Mouse (Mus musculus) heart, postnatal 36 days (tissue): ENCODE results near the gene Fcrl5. TPM values are rescaled to one million over a fixed set of nuclear protein-coding genes. Genes with fewer than 3 reads are reported as not detected.

Experiments
- DNase-seq, 2 experiments: peaks; one replicate each; pipeline ENCODE4 v3.0.0; 2021 to 2022
- intact Hi-C: fragments of 180-260 bp; cut with DNase I; formaldehyde crosslinking; loops from one replicate; pipeline ENCODE4 v1.15.1; 2025
- total RNA-seq, 2 experiments: library from RNA; stranded (reverse); gene quantifications; 2 replicates each; pipeline ENCODE4 v1.2.3; 2021

The Fcrl5 gene
- total RNA-seq, 2 experiments from 2014 or later: not detected

DNA sequence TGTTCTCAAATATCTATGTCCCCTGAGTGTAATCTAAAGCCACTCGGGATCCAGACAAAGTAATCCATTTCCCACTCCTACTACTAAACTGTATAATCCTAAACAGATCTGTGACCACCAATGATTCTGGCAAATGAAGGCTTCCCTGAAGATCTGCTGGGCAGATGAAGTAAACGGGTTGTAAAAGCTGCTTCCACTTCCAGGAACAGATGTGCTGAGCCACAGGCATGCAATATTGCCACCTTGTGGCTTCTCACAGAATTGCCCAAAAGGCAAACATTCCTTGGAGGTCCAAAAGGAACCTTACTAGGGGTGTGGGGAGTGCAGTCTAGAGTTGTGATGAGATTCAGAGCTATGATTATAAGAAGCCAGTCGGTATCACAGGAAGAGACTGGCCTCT lies 63.5 kb downstream of the Fcrl5 start:
- intact Hi-C loops: loop anchor here (1.0 to 2.0 kb wide), 2 partner anchors 88 to 176 kb away; no protein-coding TSS in a partner anchor
- peak; percentile 73 to 76 for DNase-seq

DNA sequence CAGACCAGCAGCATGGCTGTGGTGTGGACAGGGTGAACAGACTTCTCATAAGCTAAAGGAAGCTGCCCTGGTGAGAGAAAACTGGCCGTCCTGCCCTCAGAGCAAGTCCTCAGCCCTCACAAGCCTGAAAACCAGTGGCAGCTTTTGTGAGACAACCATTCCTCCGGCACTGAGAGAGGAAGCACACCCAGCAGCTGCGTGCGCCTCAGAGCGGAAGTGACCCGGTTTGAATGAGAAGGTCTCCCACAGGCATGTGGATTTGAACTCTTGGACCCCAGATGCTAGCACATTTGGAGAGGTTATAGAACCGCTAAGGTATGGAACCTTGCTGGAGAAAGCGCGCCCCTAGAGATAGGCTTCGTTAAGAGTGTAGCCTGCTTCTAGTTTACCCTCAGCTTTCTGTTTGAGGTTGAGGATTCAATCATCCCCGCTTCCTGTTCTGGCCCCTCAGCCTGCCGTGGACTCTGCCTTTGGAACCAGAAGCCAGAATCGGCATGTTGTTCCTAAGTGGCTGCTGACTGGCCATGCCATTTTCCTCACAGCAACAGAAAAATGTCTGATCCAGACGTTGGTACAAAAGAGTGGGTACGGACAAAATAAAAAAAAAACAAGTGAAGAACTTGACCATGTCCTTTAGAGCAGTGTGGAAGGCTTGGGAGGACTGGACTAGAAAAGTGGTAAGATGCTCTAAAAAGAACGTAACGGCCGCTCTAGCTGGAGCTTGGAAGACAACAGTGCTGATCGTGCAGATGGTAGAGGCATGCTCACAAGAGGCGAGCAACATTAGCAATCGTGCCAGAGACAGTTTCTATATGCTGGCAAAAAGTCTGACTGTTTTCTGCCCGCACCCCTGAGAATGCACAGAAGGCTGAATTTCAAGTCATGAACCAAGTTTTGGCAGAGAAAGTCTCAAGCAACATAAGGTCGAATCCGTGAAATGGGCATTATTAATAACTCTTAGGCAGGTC lies 64.8 kb downstream of the Fcrl5 start:
- intact Hi-C loops: loop anchor here (5.0 kb wide), 1 partner anchor 413 kb away; no protein-coding TSS in a partner anchor
- no peak for DNase-seq

DNA sequence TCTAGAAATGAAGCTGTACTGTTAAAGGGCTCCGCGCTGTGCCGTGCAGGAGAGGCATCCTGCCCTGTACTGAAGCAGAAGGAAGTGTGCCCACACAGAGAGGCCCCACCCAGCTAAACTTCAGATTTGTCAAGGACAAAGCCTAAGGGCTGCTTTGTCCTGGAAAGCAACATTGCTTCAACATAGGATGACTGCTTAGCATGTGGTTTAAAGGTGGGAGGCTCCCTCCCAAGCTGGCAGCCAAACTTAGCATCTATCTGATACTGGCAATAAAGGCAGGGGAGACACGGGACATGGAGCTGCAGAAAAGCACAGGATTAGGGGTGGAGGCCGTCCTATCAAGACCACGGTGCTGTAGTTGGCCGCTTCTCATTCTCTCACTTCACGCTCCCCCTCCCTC lies 65.6 kb downstream of the Fcrl5 start:
- intact Hi-C loops: loop anchor here (5.0 kb wide), 1 partner anchor 414 kb away; no protein-coding TSS in a partner anchor
- no peak for DNase-seq

DNA sequence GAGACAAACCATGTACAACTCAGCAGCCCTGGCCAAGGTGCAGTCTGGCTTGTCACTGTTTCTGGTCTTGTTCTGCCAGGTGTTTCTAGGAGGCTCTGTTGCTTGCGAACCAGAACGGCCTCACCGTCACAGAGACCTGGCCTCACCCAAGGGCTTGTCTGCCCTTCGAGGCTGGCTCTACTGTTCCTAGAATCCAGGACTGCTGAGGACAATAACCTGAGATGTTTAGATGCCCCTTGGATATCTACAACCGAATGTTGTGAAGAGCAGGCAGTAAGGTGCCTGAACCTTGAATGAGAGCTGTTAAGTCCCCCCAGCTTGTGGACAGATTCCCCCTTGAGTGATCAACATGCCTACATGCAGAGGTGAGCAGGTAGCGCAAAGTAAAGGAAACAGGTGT lies 67.2 kb downstream of the Fcrl5 start:
- DNase-seq: no peak
- intact Hi-C loops: loop anchor here (1.0 to 5.0 kb wide), 2 partner anchors 259 to 415 kb away; no protein-coding TSS in a partner anchor

DNA sequence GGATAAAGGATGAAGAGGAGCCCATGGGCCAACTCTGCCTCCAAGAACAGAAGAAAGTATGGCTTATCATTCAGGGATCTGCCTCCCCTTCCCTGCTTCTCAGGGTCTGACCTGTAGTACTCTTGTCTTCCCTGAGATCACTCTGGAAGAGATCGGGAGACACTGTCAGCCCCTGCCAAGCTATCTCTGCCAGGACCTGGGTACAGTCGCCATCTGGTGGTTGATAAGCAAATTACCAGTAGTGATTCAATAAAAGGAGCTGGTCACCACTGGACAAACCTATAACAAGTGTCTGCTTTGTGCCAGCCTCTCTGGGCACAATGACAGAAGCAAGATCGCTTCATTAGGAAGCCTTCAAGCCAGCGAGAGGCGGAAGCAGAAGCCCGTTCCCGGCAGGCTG lies 68.8 kb downstream of the Fcrl5 start:
- no peak for DNase-seq
- intact Hi-C loops: loop anchor here (2.0 to 5.0 kb wide), 2 partner anchors 417 to 474 kb away; no protein-coding TSS in a partner anchor

DNA sequence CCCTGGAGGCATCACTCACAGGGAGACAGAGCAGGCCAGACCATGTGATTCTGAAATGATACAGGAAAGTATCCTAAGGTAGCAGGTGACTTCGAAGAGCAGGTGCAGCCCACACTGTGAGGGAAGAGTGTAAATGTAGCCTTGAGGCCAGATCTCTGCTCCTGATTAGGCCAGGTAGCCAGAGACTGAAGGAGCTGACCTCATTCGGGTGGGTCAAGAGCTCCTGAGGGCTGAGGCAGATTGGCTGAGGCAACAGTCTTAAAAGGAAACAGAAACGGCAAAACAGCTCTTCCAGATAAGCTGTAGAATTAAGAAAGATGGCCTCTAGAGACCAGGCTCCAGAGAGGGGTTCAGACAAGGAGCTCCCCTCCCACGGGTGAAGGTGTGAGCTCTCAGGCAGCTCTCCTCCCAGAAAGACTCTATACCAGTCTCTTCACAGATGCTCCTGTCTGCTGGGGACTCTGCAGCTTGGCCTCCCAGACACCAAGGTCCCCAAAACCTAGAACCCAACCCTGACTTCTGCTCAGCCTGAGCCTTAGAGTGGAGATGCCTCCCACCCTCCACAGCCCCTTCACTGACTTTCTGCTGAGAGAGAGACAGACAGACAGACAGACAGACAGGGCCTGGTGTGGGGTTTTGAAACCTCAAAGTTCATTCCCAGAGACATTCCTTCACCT lies 69.3 kb downstream of the Fcrl5 start:
- DNase-seq: no peak
- intact Hi-C loops: loop anchor here (2.0 to 5.0 kb wide), 2 partner anchors 418 to 474 kb away; no protein-coding TSS in a partner anchor

DNA sequence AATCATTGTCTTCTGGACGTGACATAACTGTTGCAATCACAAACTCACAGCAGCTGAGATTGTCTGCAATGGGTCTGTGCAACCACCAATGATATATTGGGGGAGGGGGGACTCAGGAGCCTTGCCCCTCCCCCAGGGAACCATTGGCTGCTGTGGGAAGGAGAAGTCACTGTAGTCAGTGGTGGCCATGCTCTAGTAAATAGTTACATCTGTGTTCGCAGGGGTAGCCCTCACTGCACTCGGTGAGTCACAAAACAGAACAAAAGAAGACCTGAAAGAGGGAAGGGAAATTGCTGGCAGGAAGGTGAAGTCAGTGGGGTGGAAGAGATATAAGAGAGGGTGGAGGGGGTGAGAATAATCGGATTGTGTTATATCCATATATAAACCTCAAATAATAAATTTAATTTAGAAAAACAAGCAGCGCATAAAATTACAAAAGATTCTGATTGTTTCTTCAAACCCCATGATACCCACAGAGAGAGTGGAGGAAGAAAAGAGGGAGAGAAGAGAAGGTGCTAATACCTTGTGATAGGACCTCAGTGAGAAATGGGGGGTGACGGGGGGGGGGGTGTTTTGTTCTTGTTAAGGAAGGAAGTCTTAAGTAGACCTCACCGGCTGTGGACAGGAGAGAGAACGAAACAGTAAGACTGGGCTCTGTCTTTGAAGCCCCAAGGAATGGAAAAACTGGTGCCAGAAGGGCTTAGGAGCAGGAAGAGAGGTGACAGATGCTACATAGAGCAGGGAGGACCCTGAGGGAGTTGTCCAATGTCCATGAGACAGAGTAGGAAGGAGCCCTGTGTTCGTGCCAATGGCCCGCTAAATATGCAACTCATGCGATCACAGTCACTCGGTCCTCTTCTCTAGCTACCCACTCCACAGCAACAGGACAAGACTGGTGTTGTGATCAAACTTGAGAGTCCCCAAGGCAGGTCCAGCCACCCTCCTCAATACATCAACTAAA lies 71.2 kb downstream of the Fcrl5 start:
- DNase-seq: no peak
- intact Hi-C loops: no loop called here

DNA sequence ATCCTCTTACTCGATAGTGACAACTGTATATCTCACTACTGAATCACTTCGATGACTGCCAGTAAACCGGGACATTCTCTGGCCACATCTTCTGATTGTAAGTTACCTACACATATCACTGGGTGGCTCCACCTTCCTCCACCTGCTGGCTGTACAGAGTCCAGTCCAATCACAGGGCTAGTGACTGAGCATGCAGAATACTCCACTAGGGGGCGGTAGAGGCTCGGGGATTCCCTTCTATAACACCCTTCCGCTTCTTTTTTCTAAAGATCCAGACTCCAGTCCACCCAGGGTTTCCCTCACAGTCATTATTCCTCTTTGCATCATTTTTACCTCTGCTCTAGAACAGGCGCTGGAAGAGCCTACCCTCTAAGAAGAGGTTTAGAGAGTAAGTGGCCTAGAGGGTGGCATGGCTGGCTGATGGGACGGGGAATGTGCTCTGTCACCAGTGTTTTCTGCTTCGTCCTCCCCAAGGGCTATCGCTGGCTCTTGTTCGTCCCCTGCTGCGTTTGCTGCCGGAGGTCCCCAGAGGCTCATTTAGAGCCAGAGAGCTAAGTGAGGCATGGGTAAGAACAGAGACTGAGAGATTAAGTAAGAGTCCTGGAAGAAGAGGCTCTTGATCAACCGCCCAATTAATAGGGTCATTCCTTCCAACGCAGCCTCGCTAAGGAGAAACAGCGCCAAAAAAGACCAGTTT lies 72.8 kb downstream of the Fcrl5 start:
- intact Hi-C loops: loop anchor here (1.0 kb wide), 1 partner anchor 54 kb away; no protein-coding TSS in a partner anchor
- peak; percentile 86 to 90 for DNase-seq

DNA sequence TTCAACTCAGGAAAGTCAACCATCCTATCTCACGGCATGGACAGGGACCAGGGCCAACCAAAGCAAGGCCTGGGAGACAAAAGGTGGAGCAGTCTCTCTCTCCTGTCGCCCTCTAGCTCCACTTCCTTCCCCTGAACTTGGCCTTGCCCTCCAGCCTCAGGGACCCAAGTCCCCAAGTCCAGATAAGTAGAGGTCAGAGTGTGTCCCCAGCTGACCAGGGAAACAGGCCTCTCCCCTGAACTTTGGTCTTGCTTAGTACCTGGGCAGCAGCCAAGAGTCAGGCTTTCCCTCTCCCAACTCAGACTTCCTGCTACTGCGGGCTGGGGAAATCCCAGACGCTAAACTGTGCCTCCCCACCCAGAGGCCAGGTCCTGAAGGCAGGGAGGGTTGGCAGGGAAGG lies 73.5 kb downstream of the Fcrl5 start:
- intact Hi-C loops: loop anchor here (1.0 kb wide), 1 partner anchor 16 kb away; the partner anchor contains the start of gene Etv3
- DNase-seq: peak; percentile 69

DNA sequence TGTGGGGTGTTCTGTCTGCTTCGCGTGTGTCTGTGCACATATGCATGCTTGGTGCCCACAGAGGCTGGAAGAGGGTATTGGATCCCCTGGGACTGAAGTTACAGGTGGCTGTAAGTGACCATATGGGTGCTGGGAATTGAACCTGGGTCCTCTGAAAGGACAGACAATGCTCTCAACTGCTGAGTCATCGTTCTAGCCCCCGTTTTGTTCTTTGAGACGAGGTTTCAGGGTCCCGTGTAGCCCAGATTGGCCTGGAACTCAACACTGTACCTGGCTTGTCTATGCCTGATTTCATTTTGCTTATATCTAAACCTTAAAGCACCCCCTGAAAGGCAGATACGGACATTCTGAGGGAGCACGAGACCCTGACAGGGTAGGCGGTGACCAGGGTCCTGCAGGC lies 75.3 kb downstream of the Fcrl5 start:
- no peak for DNase-seq
- intact Hi-C loops: no loop called here

DNA sequence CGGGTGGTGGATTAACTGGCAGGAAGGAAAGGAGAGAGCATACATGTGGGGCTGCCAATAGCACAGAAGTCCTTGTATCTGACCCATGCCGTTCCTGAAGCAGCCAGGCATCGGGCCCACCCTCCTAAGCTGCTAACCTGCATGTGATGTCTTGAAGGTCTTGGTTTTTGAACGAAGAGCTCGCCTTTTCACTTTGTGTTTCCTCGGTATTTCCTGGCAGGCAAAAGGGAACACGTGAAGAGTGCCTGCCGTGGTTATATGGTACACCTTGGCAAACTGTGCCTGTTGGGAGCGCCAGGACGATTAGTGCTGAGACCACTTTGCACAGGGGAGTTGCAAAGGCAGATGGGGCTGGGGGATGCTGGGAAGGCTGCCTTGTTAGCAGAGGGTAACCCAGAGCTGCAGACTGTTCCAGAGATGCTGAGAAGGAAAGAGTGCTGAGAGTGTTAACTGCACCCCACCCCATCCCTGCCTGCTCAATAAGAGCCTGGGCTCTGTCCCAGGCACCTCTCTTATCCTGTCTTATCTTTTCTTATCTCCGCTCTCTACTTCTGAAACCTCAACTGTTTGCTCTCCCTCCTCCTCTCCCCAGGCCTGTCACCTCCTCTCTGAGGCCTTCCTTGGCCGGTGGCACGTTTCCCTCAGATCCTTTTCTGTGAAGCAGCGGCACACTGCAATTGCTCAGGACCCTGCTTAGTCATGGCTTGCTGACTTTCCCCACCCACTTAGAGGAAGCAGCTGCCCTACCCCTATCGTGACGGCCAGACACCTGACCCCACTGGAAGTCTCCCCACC lies 76.6 kb downstream of the Fcrl5 start:
- intact Hi-C loops: no loop called here
- DNase-seq: no peak

DNA sequence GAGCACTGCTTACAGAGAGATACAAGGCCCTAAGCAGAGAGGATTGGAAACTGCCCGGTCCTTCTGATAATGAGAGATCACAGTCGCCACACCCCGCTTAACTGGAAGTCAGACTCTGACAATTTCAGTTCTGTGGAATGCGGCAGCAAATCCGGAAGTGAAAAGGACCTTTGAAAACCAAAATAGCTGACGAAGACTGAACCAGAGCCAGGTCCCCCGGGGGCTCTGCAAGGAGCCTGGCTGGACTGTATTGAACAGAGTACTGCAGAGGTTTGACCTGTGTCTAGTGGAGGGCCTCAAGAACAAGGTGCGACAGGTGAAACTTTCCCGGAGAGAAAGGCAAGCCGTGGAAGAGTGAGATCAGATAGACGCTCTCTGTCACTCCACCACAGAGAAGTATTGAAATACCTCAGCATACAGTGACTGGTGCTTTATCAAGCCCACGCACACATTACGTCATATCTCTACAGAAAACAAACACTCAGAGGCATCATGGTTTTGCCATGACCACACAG lies 80.1 kb downstream of the Fcrl5 start:
- intact Hi-C loops: no loop called here
- DNase-seq: peak; percentile 38 to 48

DNA sequence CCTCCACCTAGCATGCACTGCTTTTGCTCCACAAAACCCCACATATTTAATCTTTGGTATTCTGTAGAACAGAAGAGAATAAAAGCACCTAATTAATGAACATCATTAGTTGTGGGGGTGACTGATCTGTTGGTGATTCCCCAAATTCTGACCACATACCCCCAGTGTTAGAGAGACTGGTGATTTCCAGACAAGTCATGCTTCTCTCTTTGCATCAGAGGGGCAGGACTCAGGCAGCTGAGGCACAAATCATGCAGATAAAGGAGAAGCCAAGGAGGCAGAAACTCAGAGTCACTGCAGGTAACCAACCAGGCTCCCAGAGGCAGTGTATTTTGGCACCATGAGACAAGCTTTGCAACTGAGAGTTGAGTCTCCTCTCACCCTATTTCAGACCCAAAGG lies 82.9 kb downstream of the Fcrl5 start:
- intact Hi-C loops: no loop called here
- no peak for DNase-seq

DNA sequence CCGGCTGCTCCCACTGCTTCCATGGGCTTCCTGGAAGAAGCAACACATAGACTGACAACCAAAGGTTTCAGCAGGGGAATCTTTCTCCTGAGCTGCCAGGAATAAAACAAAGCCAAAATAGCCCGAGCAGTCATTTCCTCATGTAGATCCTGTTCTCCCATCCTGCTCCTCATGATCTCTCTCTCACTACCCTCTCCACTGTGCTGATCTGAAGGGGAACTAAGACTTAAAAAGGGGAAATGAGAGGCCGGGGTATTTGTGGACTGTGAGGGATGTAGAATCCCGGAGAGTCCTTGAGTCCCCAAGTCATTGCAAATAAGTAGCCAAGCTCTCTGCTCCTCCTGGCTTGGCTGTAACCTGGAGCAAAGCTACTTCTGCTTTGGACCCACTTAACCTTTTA lies 85.6 kb downstream of the Fcrl5 start:
- intact Hi-C loops: loop anchor here (5.0 kb wide), 1 partner anchor 96 kb away; the partner anchor contains the start of gene Arhgef11
- DNase-seq: no peak

DNA sequence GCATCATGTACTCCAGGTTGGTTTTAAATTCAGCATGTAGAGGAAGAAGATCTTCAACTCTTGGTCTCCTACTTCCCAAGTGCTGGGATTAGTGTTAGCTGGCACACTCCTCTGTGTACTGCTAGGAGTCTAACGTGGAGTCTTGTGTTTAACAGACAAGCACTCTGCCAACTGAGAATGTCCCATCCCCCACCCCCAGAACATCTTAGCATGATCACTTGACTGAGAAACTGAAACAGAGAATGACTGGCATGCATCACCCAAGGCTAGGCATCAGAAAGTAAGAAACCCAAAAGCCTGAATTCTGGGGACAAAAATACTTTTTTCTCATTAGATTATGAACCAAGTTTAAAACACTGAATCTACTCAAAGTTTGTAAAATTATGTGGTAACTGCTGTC lies 86.3 kb downstream of the Fcrl5 start:
- intact Hi-C loops: loop anchor here (5.0 kb wide), 1 partner anchor 95 kb away; the partner anchor contains the start of gene Arhgef11
- no peak for DNase-seq

DNA sequence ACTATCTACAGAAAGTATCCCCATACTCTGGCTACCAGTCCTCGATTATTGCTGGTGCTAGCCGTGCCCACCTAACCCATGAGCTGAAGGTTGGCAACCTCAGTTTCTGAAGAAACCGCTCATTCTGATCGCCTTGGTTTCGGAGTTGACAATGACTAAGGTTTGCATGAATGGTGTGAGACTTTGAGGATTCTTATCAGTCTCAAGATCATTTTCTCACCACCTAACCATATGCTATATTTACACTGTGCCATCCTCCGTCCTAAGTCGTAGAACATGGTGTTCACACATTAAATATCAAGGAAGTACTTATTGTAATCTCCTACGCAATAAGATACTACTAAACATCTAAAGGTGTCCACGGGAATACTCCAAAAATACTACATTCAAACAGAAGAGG lies 88.1 kb downstream of the Fcrl5 start:
- no peak for DNase-seq
- intact Hi-C loops: loop anchor here (5.0 kb wide), 1 partner anchor 94 kb away; the partner anchor contains the start of gene Arhgef11

DNA sequence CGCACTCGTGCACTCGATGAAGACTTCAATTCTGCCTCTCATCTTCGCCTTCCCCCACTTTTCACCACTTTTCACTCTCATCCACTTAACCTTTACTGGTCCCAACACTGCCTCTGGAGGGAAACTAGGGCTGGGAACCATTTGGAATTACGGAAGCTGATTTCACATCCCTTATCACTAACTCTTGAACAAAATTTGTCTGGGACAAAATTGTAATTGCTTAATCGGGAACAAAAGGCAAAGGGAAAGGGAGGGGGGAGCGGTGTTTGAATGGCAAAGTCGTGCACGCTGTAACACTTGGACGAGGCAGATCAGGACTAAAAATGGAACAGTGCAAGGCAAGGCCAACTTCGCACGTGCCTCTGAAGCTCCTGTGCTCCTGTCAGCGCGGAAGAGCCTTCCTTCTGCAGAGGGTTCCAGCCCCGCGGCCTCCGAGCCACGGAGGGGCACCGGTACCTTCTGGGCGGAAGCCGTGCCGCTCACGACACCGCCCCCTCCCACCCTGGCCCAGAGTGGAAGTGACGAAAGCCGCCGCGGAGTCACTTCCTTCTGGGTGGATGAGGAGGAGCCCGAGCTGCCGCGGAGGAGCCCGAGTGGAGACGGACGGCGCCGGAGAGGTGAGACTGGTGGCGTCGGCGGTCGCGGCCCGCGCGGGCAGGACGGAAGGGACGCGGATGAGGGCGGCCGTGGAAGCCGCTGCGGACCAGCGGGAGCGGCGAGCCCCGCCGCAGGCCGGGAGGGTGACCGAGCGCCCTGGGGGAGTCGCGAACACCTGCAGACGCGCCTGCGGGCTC lies 89.7 kb downstream of the Fcrl5 start, which contains the start of gene Etv3:
Gene Etv3, plus strand, starts transcription at position 365 of the 794 bp plus-strand sequence.
- intact Hi-C loops: loop anchor here (1.0 kb wide), 1 partner anchor 16 kb away; no protein-coding TSS in a partner anchor
- DNase-seq: peak; percentile 89
